ENCODE assay signal across 8 mouse cellular contexts in genomic region chr12:113073420-113074328, GRCm38 (mm10). TPM values are rescaled to one million over a fixed set of nuclear protein-coding genes. Genes with fewer than 3 reads are reported as not detected.
DNase-seq lines count a peak whose midpoint lies in the region; ATAC-seq lines count a peak whose summit lies in the region.

No protein-coding gene starts in this region.

- H3K27me3 ChIP-seq in lung, embryonic 15.5 days, result no peaks in the 10 kb centered on the region
- H3K27me3 ChIP-seq in embryonic facial prominence, embryonic 12.5 days, result no peaks in the 10 kb centered on the region
- H3K27me3 ChIP-seq in lung, embryonic 16.5 days (ENCODE audit: control insufficient read depth, insufficient read depth, low read depth, low read length), result no peaks in the 10 kb centered on the region

- whole genome bisulfite sequencing in lung, embryonic 15.5 days, result 9% methylated on average over 15 of the region's 15 CpGs
- WGBS in embryonic facial prominence, embryonic 12.5 days, result 13% methylated on average over 15 of the region's 15 CpGs
- WGBS in lung, embryonic 16.5 days, result 10% methylated on average over 15 of the region's 15 CpGs

- peak; percentile 24; the same call in 1 of the 2 replicates for ATAC-seq in lung, embryonic 15.5 days (ENCODE audit: borderline replicate concordance, extremely low read depth, low FRiP score, low TSS enrichment)
- peak; percentile 6 for ATAC-seq in embryonic facial prominence, embryonic 12.5 days (ENCODE audit: insufficient number of reproducible peaks, insufficient read depth, low FRiP score, low TSS enrichment)
- peak; percentile 54 for ATAC-seq in lung, embryonic 16.5 days (ENCODE audit: low read depth)

- H3K4me2 ChIP-seq in lung, embryonic 15.5 days, result peak overlapping the region; percentile 92
- peak overlapping the region; percentile 82 for H3K4me2 ChIP-seq in embryonic facial prominence, embryonic 12.5 days (replicated peaks)
- H3K4me2 ChIP-seq in lung, embryonic 16.5 days (ENCODE audit: low read depth, low read length), result peak overlapping the region; percentile 91

- no peak for DNase-seq in lung, postnatal 4 days
- peak; percentile 78 for DNase-seq in adrenal gland, adult 2 months
- DNase-seq in induced T-regulatory cell, adult 2 months (ENCODE audit: low read depth), result peak; percentile 66
- peak; percentile 52 for DNase-seq in right cerebral cortex, postnatal 14 days
- no peak for DNase-seq in gastrocnemius, postnatal 36 days

- H3K9me3 ChIP-seq in lung, embryonic 15.5 days, result no peaks in the 10 kb centered on the region
- H3K9me3 ChIP-seq in embryonic facial prominence, embryonic 12.5 days, result no peaks in the 10 kb centered on the region
- no peaks in the 10 kb centered on the region for H3K9me3 ChIP-seq in lung, embryonic 16.5 days (ENCODE audit: control insufficient read depth, low read length)

- peaks cover 22% of the 10 kb centered on the region for H3K36me3 ChIP-seq in lung, embryonic 15.5 days
- H3K36me3 ChIP-seq in embryonic facial prominence, embryonic 12.5 days, result peaks cover 31% of the 10 kb centered on the region
- H3K36me3 ChIP-seq in lung, embryonic 16.5 days (ENCODE audit: control insufficient read depth, insufficient read depth, low read length), result peaks cover 2% of the 10 kb centered on the region; the same call in 1 of the 2 replicates

- peak overlapping the region; percentile 83 for H3K27ac ChIP-seq in lung, embryonic 15.5 days
- H3K27ac ChIP-seq in embryonic facial prominence, embryonic 12.5 days, result peak overlapping the region; percentile 83
- peak overlapping the region; percentile 85 for H3K27ac ChIP-seq in lung, embryonic 16.5 days (ENCODE audit: low read length)

- H3K4me3 ChIP-seq in lung, embryonic 15.5 days, result peak overlapping the region; percentile 45
- peak overlapping the region; percentile 49 for H3K4me3 ChIP-seq in embryonic facial prominence, embryonic 12.5 days
- H3K4me3 ChIP-seq in lung, embryonic 16.5 days (ENCODE audit: low read length), result peak overlapping the region; percentile 56

- peak overlapping the region; percentile 50; the same call in 1 of the 2 replicates for H3K9ac ChIP-seq in lung, embryonic 15.5 days
- H3K9ac ChIP-seq in embryonic facial prominence, embryonic 12.5 days, result peak overlapping the region; percentile 77
- H3K9ac ChIP-seq in lung, embryonic 16.5 days (ENCODE audit: low read length), result peak overlapping the region; percentile 73

- intact Hi-C loops in gastrocnemius, postnatal 36 days (cut with DNase I), result loop anchor here (10.0 kb wide), 1 partner anchor 69 kb away; the partner anchor contains the start of gene Brf1

- H3K4me1 ChIP-seq in lung, embryonic 15.5 days, result peaks cover 17% of the 10 kb centered on the region
- peaks cover 21% of the 10 kb centered on the region for H3K4me1 ChIP-seq in embryonic facial prominence, embryonic 12.5 days
- peaks cover 17% of the 10 kb centered on the region; the same call in 1 of the 2 replicates for H3K4me1 ChIP-seq in lung, embryonic 16.5 days (replicated peaks; ENCODE audit: control insufficient read depth, insufficient read depth, low read length)

RNA-seq across cellular contexts. Expression of gene Tex22, which starts 0.6 kb away (rescaled TPM):
- not detected in 2 replicates for polyA plus RNA-seq in lung, embryonic 15.5 days (2015; fragmentation: Nextera tagmentation; extraction: Ambion mirVana)
- total RNA-seq in adrenal gland, adult 2 months (2021), result under 1 TPM; 0.28 to 0.43 TPM
- polyA plus RNA-seq in adrenal gland, adult 2 months (2012; rRNA removed), result 0.35 and 0.90 TPM in 2 replicates
- 0.13 TPM in 1 of 2 replicates, not detected in the other for polyA plus RNA-seq in embryonic facial prominence, embryonic 12.5 days (2016; fragmentation: Nextera tagmentation; extraction: Ambion mirVana)
- polyA plus RNA-seq in lung, embryonic 16.5 days (2015; fragmentation: Nextera tagmentation; extraction: Ambion mirVana), result 0.15 TPM in 1 of 2 replicates, not detected in the other
- under 1 TPM; 0.22 to 0.31 TPM for total RNA-seq in gastrocnemius, postnatal 36 days (2021)

RNA-seq across cellular contexts. Expression of gene Mta1, which starts 24.4 kb away (rescaled TPM):
- 13.5 and 14.7 TPM in 2 replicates for polyA plus RNA-seq in lung, embryonic 15.5 days (2015; fragmentation: Nextera tagmentation; extraction: Ambion mirVana)
- 100 to 1,000 TPM in 1 of 2 experiments, 10 to 100 TPM in 1; 76.6 to 102 TPM for total RNA-seq in adrenal gland, adult 2 months (2021)
- 164 TPM in 2 replicates for polyA plus RNA-seq in adrenal gland, adult 2 months (2012; rRNA removed)
- 18.5 and 20.4 TPM in 2 replicates for polyA plus RNA-seq in embryonic facial prominence, embryonic 12.5 days (2016; fragmentation: Nextera tagmentation; extraction: Ambion mirVana)
- polyA plus RNA-seq in lung, embryonic 16.5 days (2015; fragmentation: Nextera tagmentation; extraction: Ambion mirVana), result 11.2 and 12.2 TPM in 2 replicates
- total RNA-seq in gastrocnemius, postnatal 36 days (2021), result 10 to 100 TPM; 32.3 to 36.1 TPM

RNA-seq across cellular contexts. Expression of gene Pacs2, which starts 59.4 kb away (rescaled TPM):
- polyA plus RNA-seq in lung, embryonic 15.5 days (2015; fragmentation: Nextera tagmentation; extraction: Ambion mirVana), result 11.7 and 13.2 TPM in 2 replicates
- 10 to 100 TPM; 38.7 to 42.1 TPM for total RNA-seq in adrenal gland, adult 2 months (2021)
- 51.9 and 66.9 TPM in 2 replicates for polyA plus RNA-seq in adrenal gland, adult 2 months (2012; rRNA removed)
- polyA plus RNA-seq in embryonic facial prominence, embryonic 12.5 days (2016; fragmentation: Nextera tagmentation; extraction: Ambion mirVana), result 19.0 and 19.4 TPM in 2 replicates
- polyA plus RNA-seq in lung, embryonic 16.5 days (2015; fragmentation: Nextera tagmentation; extraction: Ambion mirVana), result 10.5 and 12.2 TPM in 2 replicates
- total RNA-seq in gastrocnemius, postnatal 36 days (2021), result 10 to 100 TPM; 34.9 to 36.6 TPM

Comparison
In these comparisons a context has a peak if more than half of its experiments do, and no peak if none do; other contexts are left out.
1. DNase-seq: peak in adrenal gland, adult 2 months (single experiment), induced T-regulatory cell, adult 2 months (single experiment) and right cerebral cortex, postnatal 14 days (single experiment); none in lung, postnatal 4 days (0 of 2) and gastrocnemius, postnatal 36 days (0 of 2).
2. Peak in every context shown above with its lines, with median percentiles within 50 percentile points of each other: ATAC-seq, H3K27ac ChIP-seq, H3K4me2 ChIP-seq, H3K4me3 ChIP-seq and H3K9ac ChIP-seq.